Mouse (Mus musculus) neutrophil, adult 5-6 weeks (primary cell): ENCODE results near the gene Rnaseh2c. TPM values are rescaled to one million over a fixed set of nuclear protein-coding genes. Genes with fewer than 3 reads are reported as not detected.

ENCODE experiments used
- ATAC-seq: fragments of 151-379, 151-347 bp; 2 replicates; pipeline ENCODE4 v1.8.0; 2017; ENCODE audit warnings: mild to moderate bottlenecking, moderate TSS enrichment; ENCODE audit not compliant: insufficient number of reproducible peaks, poor library complexity, low FRiP score, severe bottlenecking; ENCODE audit errors: extremely low read depth
- total RNA-seq: library from RNA; stranded (forward); fragments of 200-1000 nt; gene quantifications from 2 replicates; pipeline ENCODE4 v1.2.3, GENCODE M21; 2017

The Rnaseh2c gene
- total RNA-seq: 50.5 and 64.0 TPM in 2 replicates

DNA sequence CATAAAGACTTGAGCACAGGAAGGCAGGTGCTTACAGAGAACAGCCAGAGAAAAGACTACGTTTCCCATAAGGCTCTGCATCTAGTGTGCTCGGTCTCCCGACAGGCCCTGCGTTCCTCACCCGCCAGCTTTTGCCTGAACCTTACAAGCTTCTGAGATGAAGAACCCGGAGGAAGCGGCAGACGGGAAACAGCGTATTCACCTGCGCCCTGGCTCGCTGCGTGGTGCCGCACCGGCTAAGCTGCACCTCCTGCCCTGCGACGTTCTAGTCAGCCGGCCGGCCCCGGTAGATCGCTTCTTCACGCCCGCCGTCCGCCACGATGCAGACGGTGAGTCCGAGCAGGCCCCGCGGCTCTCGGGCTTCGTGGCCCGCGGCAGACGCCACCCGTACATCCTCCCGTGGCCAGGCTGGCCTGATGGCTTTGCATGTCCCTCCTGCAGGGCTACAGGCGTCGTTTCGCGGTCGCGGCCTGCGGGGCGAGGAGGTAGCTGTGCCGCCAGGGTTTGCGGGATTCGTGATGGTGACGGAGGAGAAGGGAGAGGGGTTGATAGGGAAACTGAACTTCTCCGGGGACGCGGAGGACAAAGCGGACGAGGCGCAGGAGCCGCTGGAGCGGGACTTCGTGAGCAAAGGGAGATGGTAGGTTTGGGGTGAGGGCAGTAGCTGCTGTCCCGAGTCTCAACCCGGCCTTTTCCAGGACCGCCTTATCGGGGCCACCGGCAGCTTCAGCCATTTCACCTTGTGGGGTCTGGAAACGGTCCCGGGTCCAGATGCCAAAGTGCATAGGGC, at the start of gene Rnaseh2c:
Gene Rnaseh2c, plus strand, starts transcription at position 122 of the 790 bp plus-strand sequence.
- ATAC-seq: peak; percentile 91

DNA sequence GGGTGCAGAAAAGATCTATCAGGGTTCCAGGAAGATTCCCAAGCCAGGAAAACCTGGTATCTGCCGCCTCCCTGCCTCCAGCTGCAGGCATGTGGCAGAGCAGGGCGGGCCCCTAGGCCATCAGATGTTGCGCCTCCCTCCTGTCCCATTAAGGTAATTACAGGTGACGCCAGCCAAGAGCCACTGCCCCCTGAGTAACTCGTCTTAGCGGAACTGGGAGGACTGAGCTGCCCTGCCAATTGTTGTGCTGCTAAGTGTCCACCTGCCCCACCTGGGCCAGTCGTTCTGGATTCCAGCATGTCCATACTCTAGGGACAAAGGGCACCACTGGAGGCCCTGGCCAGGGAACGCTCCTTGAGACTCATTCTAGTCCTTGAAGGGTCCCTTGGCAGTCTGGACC, 47.9 kb upstream of the Rnaseh2c start:
- ATAC-seq: no peak

DNA sequence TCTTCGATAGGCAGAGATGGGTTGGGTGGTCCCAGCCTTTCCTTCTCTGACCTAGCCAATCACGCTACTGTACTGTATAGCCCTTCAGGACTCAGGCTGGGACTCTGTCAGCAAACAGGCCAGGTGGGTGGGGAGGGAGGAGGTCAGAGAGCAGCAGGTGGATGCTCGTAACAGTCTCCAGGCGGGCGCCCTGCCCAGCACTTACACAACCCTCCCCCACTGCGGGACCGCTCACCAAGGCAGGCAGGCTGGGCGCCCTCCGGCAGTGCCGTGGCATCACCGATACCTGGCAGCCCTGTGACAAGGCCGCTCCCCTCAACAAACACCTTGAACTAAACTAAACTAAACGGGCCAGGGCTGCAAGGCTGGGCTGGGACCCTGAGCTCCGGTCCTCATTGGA, 47.5 kb upstream of the Rnaseh2c start:
- ATAC-seq: no peak

DNA sequence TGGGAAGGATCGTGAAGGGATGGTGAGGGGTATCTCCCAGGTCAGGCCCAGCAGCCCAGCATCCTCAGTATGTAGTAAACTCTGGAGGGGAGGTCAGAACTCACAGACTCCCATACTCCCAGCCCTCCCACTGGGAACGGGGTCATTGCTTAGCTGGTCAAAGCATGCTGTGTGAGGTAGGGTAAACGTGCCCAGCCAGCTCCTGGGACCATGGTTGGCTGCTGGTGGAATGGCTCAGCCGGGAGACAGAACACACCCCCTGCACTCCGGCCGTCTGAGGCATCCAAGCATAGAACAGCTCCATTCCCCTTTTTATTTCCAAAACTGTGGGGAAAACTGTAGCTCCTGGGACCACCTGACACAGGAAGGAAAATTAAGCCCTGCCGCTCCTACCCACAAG, 43.5 kb upstream of the Rnaseh2c start:
- no peak for ATAC-seq

DNA sequence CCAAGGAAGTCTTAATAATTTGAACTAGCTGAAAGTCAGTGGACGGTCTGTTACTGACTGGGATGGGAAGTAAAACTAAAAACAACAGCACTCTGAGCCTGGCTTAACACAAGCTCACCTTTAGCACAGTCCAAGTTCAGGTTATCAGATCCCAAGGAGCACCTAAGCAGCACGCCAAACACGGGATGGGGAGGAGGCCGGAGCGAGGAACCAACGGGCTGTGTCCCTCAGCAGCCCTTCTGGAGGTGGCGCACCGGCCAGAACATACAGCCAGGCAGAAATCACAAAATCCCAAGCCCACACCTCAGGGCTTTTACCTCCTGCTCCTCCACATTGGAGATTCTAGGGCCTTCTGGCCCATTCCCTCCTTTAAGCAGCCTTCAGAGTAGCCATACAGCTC, 42.9 kb upstream of the Rnaseh2c start:
- ATAC-seq: no peak

DNA sequence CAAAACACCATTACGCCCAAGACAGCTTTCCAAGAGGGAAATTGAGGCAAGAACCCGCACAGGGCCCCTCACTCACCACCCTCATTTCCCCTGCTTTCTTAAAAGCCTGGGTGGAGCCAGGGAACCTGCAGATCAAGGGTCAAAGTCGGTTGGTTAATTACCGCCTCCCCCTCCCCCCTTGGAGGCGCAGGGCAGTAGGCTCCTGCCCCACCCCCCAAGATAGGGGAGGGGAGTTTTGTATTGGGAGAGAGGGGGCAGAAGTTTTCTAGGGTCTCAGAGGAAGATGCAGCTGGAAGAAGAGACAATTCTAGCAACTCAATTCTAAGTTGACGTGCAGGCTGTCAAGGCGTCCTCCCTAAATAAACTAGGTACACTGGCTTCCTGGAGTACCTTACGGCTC, 42.4 kb upstream of the Rnaseh2c start:
- no peak for ATAC-seq

DNA sequence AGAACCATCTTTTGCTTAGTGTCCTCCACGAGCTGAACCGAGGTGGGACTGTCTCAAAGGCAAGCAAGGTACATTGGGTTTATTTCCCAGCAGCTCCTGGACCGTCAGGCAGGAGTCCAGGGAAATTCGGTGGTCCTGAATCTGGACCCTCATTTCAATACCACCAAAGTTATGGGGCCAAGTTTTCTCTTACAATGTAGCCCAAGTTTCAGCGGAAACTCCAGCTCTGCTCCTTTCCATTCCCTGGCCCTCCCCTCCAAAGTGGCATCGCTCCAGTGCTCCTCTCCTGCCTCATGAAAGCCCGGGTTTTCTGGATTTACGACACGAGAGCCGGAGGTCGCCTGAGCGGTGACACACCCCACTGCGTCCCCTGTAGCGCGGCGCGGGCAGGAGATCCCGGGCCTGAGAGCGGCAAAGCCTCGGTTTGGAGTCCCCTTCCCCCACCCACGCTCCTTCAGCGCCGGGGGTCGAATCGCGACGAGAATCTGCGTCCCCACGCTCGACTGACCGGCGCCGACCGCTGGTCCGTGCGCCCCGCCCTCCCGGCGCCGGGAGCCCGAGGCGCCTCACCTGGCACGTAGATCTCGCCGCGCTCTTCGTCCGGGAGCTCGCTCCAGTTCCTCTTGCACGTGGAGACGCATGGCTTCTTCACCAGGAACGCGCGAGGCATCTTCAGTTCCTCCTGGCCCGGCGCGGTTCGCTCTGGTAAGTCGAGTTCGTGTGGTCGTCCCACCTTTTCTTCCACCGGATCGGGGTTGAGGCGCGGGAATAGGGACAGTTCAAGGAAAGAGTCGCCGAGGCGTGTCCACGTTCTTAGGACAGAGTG, 41.8 kb upstream of the Rnaseh2c start:
- no peak for ATAC-seq

DNA sequence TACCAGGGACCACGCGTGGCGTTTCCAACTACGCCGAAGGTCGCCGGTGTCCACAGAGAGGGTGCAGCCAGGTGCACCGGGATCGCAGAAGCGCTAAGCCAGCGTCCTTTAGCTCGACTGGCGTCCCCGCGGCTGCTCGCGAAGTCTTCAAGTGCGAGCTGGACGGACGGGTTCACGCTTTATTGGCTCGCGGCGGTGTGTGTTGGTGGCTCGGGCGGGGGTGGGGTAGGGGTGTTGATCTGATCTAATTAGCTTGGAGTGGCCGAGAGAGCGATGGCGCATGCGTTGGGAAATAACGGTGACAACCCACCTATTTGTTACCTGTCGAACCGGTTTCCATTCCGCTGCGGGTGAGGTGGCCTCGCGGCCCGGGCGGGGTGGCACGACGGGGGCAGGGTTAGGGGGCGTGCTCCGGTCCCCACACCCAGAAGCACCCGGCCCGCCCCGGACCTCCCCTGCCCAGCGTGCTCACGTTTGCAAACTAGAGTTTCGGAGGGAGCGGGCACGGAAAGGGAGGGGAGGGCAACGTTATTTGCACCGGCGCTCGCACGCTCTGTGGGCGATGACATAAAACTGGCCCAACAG, 41.1 kb upstream of the Rnaseh2c start, which contains the start of gene Ovol1:
Gene Ovol1, minus strand, starts transcription at position 190 of the 585 bp plus-strand sequence.
- no peak for ATAC-seq

DNA sequence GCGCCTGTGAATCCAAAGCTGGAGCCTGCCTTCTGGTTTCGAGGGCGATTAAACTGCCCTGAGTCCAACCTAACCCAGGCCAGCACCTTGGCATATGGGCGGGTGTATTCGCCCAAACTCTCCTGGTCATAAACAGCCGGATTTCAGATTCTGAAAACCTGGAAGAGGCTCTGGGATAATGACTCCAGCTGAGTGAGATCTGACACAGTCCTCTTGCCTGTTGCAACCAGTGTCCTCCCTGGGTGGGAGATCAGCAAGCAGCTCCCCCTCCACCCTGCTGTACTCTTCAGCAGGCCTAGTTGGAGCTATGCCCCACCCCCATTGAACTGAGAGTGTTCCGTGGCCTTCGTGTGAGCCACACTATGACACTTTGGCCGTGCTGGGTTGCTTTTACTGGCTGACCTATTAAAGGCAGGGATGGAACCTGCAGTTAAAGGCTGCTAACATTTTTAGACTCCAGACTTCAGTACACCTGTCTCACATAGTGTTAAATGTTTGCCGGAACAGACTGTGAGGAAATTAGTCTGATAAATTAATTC, 40.4 kb upstream of the Rnaseh2c start:
- no peak for ATAC-seq

DNA sequence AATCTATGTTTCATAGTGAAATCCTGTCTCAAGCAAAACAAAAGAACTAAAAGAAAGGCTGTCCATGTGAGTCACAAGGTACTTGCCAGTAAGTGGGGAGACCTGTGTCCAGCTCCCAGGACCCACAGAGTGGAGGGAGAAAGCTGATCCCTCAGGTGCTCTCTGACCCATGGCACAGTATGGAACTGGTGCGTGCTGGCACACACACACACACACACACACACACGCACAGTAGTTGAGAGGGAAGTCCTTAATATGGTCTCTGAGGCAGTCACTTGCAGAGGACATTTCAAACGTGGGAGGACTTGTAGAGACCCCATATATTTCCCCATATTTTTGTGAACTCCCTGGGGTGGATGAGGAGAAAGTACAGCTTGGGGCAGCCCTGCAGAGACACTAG, 39.8 kb upstream of the Rnaseh2c start:
- no peak for ATAC-seq

DNA sequence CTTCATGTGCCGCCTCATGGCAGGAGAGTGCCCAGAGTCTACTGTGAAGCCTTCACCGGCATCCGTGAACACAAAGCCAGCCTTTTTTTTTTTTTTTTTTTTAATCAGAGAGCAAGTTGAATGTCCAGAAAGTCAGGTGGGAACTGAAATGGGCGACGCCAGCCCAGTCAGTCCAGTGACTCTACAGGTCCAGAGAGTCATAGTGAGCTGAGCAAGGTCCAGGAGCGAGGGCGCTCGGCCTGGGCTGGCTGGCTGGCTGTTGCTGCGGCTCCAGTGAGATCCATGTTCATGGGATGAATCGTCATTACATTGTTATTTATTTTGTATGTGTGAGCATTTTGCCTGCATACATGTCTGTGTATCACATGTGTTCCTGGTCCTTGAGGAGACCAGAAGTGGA, 38.9 kb upstream of the Rnaseh2c start:
- no peak for ATAC-seq

DNA sequence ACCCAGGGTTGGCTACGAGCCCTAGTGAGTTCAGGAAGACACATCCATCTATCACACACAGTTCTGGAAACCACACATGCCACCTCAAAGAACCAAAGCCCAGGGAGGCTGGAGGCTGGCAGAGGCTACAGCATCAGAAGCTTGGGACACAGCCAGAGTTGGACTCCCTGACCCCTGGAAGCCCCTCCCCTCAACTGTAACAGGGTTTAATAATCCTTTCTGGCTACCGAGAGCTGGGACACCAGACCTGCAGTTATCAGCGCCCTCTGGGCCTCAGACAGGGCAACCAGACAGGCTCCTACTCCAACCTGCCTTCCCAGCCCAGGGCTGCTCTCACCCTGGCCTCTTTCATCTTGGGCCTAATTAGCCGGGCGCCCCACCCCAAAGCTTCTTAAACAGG, 35.4 kb upstream of the Rnaseh2c start:
- no peak for ATAC-seq

DNA sequence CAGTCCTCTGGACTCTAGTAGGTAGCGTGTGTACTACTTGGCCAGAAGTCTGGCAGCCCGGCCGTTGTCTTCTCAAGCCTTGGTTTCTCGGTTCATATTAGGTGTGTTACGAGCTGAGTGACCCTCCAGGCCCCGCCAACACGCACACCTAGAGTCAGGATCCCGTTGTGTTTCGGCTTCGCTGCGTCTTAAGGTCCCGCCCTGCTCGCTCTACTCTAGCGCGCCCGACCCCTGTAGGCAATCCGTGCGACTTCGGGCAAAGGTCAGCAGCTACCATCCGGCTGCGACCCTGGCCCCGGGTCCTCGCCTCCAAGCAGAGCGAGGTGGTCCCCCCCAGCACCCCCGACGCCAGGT, 34.5 kb upstream of the Rnaseh2c start:
- ATAC-seq: no peak

DNA sequence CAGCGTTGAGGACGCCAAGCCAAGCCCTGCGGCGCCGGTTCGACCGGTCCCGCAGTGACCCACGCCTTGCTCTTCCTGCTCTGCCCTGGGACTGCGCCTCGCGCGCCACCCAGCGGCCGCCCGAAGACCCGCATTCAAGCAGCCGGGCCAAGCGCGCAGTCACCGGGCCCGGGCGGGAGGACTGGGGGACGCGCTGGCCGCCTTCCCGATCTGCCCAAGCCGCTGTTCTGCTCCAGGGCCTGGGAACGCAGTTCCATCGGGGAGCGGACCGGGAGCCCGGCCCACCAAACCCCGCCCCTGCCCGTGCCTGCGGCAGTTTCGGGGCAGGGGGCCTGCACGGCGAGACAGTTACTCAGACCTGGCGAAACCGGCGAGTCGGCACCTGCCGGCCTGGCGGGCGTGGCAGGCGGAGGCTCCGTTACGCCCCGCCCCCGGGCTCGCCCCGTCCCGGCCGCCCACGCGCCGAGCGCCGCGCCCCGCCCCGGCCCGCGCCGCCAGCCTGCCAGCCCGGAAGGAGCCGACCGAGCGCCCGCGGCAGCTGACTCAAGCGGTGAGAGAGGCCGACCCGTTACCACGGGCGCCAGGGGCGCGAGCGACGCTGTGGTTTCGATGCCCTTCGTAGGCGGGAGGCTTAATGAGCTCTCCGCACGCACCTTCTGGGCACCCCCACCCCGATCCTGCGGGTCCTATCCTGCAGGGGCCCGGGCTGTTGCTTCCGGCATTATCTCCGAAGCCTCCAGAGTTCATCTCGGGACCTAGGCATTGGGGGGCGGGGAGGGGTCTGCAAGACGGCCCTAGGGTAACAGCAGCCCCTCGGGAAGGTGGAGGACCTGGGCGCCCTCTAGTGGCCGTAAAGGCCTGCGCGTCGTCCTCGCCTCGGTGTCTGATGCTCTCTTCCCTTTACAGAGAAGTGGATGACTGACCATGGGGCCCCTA, 33.9 kb upstream of the Rnaseh2c start, which contains the start of gene Ap5b1:
Gene Ap5b1, plus strand, starts transcription at position 492 of the 936 bp plus-strand sequence.
- peak; percentile 49 for ATAC-seq

DNA sequence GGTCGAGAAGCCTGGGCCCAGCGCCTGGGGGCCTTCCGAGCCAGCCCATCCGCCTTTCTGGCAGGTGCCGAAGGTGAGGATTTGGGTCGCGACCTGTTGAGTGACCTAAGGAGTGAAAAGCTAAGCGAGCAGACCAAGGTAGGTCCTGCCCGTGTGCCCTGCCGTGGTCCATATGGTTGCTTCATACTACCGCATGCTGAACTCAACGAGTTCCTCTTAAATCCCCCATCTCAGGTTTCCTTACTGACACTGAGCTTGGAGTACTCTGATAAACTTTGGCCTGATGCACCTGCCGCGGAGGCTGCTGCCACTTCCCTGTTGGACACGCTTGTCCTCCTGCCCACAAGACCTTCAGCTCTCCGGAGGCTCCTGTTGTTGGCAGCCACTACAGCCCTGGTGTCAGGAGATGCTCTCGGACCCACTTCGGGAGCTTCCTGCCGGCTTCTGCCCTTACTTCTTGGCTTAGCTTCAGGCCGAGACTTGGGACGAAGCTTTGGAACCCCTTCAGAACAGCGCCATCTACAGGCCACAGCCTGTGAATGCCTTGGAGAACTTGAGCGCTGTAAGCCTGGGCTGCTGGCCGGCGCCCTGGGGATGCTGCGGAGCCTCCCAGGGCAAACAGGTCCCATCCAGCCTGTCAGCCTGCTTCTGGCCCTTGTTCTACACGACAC, 33.1 kb upstream of the Rnaseh2c start:
- peak; percentile 40 for ATAC-seq

DNA sequence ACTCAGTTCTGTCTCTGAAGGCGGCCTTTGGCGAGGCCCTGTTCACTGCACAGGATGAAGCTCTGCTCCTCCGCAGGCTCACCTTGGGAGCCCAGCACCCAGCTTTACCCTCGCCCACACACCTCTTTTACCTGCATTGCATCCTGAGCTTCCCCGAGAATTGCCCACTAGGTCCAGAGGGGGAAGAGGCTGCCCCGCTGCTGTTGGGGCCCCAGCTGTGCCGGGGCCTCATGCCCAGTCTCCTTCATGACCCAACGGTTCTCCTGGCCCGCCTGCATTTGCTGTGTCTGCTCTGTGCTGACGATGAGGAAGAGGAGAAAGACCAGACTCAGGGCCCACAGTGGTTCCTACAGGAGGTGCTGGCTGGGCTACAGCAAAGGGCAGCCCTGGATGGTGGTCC, 32.2 kb upstream of the Rnaseh2c start:
- no peak for ATAC-seq

DNA sequence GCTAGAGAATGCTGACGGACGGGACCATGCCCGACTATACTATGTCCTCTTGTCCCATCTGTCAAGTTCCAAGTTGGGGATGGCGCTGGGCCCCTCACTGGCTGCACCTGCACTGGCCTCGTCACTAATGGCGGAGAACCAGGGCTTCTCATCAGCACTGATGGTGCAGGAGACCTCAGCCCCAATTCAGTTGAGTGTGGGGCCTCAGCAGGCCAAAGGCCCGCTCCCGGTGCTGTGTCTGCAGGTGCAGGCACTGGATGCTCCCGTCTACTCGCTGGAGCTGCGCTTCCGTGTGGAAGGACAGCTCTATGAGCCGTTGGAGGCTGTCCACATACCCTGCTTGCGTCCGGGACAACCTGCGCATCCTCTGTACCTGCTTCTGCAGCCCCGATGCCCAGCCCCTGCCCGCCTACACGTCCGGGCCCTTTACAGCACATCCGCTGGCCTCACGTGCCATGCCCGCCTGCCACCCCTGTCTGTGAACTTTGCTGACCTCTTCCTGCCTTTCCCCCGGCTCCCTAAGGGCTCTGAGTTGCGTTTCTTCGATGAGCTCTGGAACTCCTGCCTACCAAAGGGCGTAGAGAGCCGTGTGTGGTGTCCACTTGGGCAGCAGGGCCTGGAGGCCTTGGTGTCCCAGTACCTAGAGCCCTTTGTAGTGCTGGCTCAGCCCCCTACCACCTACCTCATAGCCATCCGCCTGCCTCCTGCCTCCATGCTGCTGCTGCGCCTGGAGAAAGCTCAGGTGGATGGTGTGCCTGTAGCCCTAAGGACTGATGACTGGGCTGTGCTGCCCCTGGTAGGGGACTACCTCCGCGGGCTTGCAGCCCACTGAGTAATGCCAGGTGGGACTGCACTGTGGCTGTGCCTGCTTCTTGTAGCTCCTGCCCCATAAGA, 31.1 kb upstream of the Rnaseh2c start:
- ATAC-seq: no peak
